Mouse (Mus musculus) CH12.LX (cell line): ENCODE measurements around the gene Nfatc2.

ENCODE experiments used
- CHD2 ChIP-seq: IDR thresholded peaks from 2 replicates; pipeline ENCODE4 v1.6.1; 2011; ENCODE audit warnings: low read length, improper control_type of control experiment
- JUND ChIP-seq: conservative IDR thresholded peaks from 2 replicates; pipeline ENCODE4 v1.6.1; 2011; ENCODE audit warnings: low read depth, low read length, improper control_type of control experiment
- MAX ChIP-seq: IDR thresholded peaks from 2 replicates; pipeline ENCODE4 v1.6.1; 2011; ENCODE audit warnings: low read length, improper control_type of control experiment
- POLR2A ChIP-seq: IDR thresholded peaks from 2 replicates; pipeline ENCODE4 v1.6.1; 2011; ENCODE audit warnings: low read depth, mild to moderate bottlenecking, improper control_type of control experiment, low read length
- RCOR1 ChIP-seq: conservative IDR thresholded peaks from 2 replicates; pipeline ENCODE4 v1.6.1; 2012; ENCODE audit warnings: low read depth, mild to moderate bottlenecking, inconsistent platforms, low read length, improper control_type of control experiment

- TF ChIP-seq MAX (no peak), RCOR1 (no peak), JUND (no peak), POLR2A (no peak), CHD2 (no peak)
Measured at GRCm38 (mm10) chr2:168642187-168642586, 40.7 kb upstream of the Nfatc2 start.
